Mouse (Mus musculus) liver, postnatal 0 days (tissue): ENCODE results near the gene Drg1. TPM values are rescaled to one million over a fixed set of nuclear protein-coding genes. Genes with fewer than 3 reads are reported as not detected.

Source experiments
- ATAC-seq: fragments of 200-750 bp; cut with Nextera tagmentation; 2 replicates; pipeline ENCODE4 v1.8.0; 2017; ENCODE audit warnings: mild to moderate bottlenecking, moderate library complexity
- DNase-seq: peaks from one replicate; pipeline ENCODE4 v3.0.0-alpha.2; 2016
- H3K27ac ChIP-seq: fragments of 300-500 bp; sonication (generic); 2 replicates; pipeline ENCODE4 v1.5.1; 2014; ENCODE audit warnings: antibody characterized with exemption, moderate library complexity, mild to moderate bottlenecking, low read depth
- H3K27me3 ChIP-seq: fragments of 300-500 bp; sonication (generic); 2 replicates; pipeline ENCODE4 v1.6.1; 2014; ENCODE audit warnings: low read length, control low read depth, mixed read lengths; ENCODE audit not compliant: insufficient read depth
- H3K36me3 ChIP-seq: fragments of 300-500 bp; sonication (generic); replicated peaks from 2 replicates; pipeline ENCODE4 v1.6.1; 2014; ENCODE audit warnings: mild to moderate bottlenecking, control low read depth, low read length, moderate library complexity, mixed read lengths; ENCODE audit not compliant: insufficient read depth
- H3K4me1 ChIP-seq: fragments of 300-500 bp; sonication (generic); 2 replicates; pipeline ENCODE4 v1.6.1; 2014; ENCODE audit warnings: antibody characterized with exemption, mild to moderate bottlenecking, control low read depth; ENCODE audit not compliant: insufficient read depth
- H3K4me2 ChIP-seq: fragments of 300-500 bp; sonication (generic); 2 replicates; pipeline ENCODE4 v1.6.1; 2014; ENCODE audit warnings: low read depth, mild to moderate bottlenecking, low read length, moderate library complexity, mixed read lengths
- H3K4me3 ChIP-seq: fragments of 300-500 bp; sonication (generic); 2 replicates; pipeline ENCODE4 v1.5.1; 2014; ENCODE audit warnings: low read depth, low read length
- H3K9ac ChIP-seq: fragments of 300-500 bp; sonication (generic); replicated peaks from 2 replicates; pipeline ENCODE4 v1.6.1; 2014; ENCODE audit warnings: mild to moderate bottlenecking, moderate library complexity
- H3K9me3 ChIP-seq: fragments of 300-500 bp; sonication (generic); 2 replicates; pipeline ENCODE4 v1.6.1; 2016; ENCODE audit warnings: mild to moderate bottlenecking, control low read depth, low read length, mixed read lengths
- CTCF ChIP-seq: sonication (generic); IDR thresholded peaks from 2 replicates; pipeline ENCODE4 v1.5.1; 2016; ENCODE audit warnings: antibody characterized with exemption, low read depth
- EP300 ChIP-seq: IDR thresholded peaks from 2 replicates; pipeline ENCODE4 v1.6.1; 2016; ENCODE audit warnings: antibody characterized with exemption, low read depth, mild to moderate bottlenecking
- WGBS: fragments of 180-500 bp; shearing (Covaris S2); extraction: QIAGEN DNeasy Blood & Tissue Kit; methylation state at CpG from one replicate; pipeline ENCODE4 v1.1.7; 2014; ENCODE audit not compliant: insufficient replicate concordance; 5-methylcytosine and 5-hydroxymethylcytosine counted together
- polyA plus RNA-seq: library from polyadenylated mRNA; unstranded; fragments of >200 nt; fragmentation: Nextera tagmentation; extraction: Ambion mirVana; gene quantifications from 2 replicates; pipeline ENCODE4 v1.2.1, GENCODE M21; 2015

Gene Drg1
- polyA plus RNA-seq, 1 experiment from 2014 or later: 84.7 TPM

DNA sequence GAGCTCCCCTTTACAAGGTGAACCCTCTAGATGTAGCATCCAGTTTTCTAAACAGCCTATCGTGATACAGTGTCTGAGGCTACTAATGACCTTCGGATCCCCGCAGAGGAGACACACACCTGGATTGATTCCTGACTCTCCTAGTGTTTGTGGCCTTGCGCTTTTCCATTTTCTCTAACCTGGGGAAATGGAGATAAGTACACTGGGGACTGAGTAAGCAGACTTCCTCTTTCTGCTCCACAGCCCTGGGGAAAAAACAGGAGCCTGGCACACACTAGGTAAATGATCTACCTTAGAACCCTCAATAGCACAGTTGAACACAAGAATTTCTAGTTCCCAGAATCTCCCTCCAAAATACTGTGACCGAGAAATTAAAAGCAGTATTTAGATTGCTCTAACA lies 21.7 kb upstream of the Drg1 start:
- Histone ChIP-seq H3K4me2 (peak overlapping the region; percentile 100; the same call in 1 of the 2 replicates), H3K4me3 (no peak overlapping the region), H3K9me3 (no peaks in the 10 kb centered on the region), H3K27me3 (no peaks in the 10 kb centered on the region), H3K36me3 (no peaks in the 10 kb centered on the region), H3K4me1 (peaks cover 36% of the 10 kb centered on the region), H3K27ac (no peak overlapping the region), H3K9ac (no peak overlapping the region)
- TF ChIP-seq EP300: no peak
- TF ChIP-seq CTCF: no peak
- no peak for ATAC-seq
- DNase-seq: no peak
- 48% methylated on average over 5 of the region's 5 CpGs for WGBS

DNA sequence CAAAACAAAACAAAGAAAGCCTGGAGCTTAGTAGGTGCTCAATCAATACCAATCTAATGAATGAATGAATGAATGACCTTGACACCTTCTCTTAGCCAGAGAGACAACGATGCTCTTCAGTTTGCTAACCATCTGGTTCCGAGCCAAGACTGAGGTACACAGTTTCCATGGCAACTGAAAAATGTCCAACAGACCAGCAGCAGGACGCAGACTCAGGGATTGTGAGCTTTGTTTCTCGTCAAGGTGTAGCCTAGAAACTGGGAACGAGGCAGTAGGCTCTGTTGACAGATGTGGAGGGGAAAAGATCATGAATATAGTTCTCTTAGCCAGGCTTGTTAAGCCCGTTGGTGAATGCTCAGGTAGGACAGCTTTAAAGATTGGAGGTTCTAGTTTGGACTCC lies 20.9 kb upstream of the Drg1 start:
- TF ChIP-seq EP300 (no peak), CTCF (no peak)
- WGBS: 62% methylated on average over 6 of the region's 6 CpGs
- no peak overlapping the region for H3K27ac ChIP-seq
- H3K9me3 ChIP-seq: no peaks in the 10 kb centered on the region
- H3K4me3 ChIP-seq: no peak overlapping the region
- H3K9ac ChIP-seq: no peak overlapping the region
- H3K4me1 ChIP-seq: peaks cover 29% of the 10 kb centered on the region
- ATAC-seq (no peak), DNase-seq (no peak)
- no peak overlapping the region for H3K4me2 ChIP-seq
- no peaks in the 10 kb centered on the region for H3K27me3 ChIP-seq
- no peaks in the 10 kb centered on the region for H3K36me3 ChIP-seq

DNA sequence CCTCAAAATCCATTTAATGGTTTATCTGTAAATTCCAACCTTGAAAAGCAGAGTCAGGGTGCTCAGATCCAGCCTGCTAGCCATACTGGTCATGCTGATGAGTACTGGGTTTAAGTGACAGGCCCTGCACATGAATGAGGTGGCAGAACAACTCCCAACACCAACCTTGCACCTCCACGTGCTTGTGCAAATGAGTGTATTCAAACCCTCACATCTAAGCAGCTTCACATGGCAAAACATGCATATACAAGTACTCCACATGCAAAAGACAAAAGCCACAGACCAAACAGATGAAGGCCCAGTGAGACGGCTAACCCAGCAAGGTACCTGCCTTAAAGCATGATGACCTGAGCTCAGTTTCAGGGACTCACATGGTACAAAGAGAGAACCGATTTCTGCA lies 19.7 kb upstream of the Drg1 start:
- Histone ChIP-seq H3K4me1 (peaks cover 17% of the 10 kb centered on the region), H3K27ac (no peak overlapping the region), H3K4me2 (no peak overlapping the region), H3K27me3 (no peaks in the 10 kb centered on the region), H3K9ac (no peak overlapping the region), H3K36me3 (no peaks in the 10 kb centered on the region), H3K4me3 (no peak overlapping the region), H3K9me3 (0 out of 2 replicates have a peak, but pooled peaks cover 6% of the 10 kb centered on the region)
- DNase-seq: no peak
- TF ChIP-seq CTCF: no peak
- TF ChIP-seq EP300: no peak
- WGBS: 81% methylated on average over 3 of the region's 3 CpGs
- no peak for ATAC-seq

DNA sequence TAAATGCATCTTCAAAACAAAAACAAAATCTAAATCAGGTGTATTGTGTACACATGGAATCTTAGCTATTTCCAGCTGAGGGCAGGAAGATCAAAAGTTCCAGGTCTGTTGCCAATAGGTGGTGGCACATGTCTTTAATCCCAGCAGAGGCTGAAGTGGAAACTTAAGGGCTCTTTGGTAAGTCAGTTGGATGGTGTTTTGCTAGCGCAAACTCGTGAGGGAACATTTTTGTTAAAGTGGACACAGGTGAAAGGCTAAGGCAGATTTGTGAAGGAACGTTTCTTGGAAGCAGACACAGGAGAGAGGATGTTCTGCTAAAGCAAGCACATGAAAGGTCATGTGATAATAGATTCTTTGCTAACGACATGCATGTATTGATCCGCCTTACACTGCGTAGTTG lies 17.4 kb upstream of the Drg1 start:
- Histone ChIP-seq H3K4me3 (no peak overlapping the region), H3K27me3 (no peaks in the 10 kb centered on the region), H3K9me3 (0 out of 2 replicates have a peak, but pooled peaks cover 6% of the 10 kb centered on the region), H3K9ac (no peak overlapping the region), H3K36me3 (no peaks in the 10 kb centered on the region), H3K4me2 (no peak overlapping the region), H3K27ac (no peak overlapping the region), H3K4me1 (peaks cover 5% of the 10 kb centered on the region; the same call in 1 of the 2 replicates)
- no peak for DNase-seq
- ATAC-seq: no peak
- TF ChIP-seq CTCF (no peak), EP300 (no peak)
- 89% methylated on average over 6 of the region's 6 CpGs for WGBS

DNA sequence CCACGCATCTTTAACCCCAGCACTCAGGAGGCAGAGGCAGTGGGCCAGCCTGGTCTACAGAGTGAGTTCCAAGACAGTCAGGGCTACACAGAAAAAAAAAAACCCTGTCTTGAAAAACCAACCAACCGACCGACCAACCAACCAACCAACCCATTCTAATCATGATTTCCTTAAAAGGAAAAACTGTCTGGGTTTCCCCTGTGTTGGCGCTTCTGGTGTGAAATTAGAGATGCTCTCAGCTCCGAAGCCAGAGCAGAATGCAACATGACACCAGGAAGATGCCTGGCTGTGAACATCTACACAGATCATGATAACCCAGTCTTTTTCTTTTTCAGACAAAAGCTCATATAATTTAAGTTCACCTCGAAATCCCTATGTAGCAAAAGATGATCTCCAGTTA lies 16.7 kb upstream of the Drg1 start:
- Histone ChIP-seq H3K27me3 (no peaks in the 10 kb centered on the region), H3K4me3 (no peak overlapping the region), H3K9ac (no peak overlapping the region), H3K36me3 (no peaks in the 10 kb centered on the region), H3K27ac (no peak overlapping the region), H3K4me1 (no peaks in the 10 kb centered on the region), H3K9me3 (0 out of 2 replicates have a peak, but pooled peaks cover 6% of the 10 kb centered on the region), H3K4me2 (no peak overlapping the region)
- DNase-seq (no peak), ATAC-seq (no peak)
- WGBS: 82% methylated on average over 6 of the region's 6 CpGs
- TF ChIP-seq CTCF (no peak), EP300 (no peak)

DNA sequence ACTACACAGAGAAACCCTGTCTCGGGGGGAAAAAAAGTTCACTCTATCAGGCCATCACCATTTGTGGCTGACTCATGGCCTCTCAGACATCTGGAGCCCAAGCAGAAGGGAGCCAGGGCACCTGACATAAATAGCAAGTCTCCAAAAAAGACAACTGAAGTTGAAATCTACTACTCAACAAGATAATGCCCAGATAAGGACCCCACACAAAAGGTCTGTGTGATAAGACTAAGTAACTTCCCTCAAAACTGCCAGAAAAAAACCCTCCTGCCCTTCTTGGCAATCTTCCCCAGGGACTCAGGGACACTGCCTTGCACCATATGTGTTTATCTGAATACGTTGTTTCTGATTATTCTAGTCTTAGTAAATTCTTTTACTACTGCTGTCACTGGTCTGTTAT lies 13.5 kb upstream of the Drg1 start:
- Histone ChIP-seq H3K4me1 (no peaks in the 10 kb centered on the region), H3K36me3 (no peaks in the 10 kb centered on the region), H3K4me3 (no peak overlapping the region), H3K4me2 (no peak overlapping the region), H3K27me3 (no peaks in the 10 kb centered on the region), H3K9ac (no peak overlapping the region), H3K27ac (no peak overlapping the region), H3K9me3 (0 out of 2 replicates have a peak, but pooled peaks cover 6% of the 10 kb centered on the region)
- 45% methylated on average over 2 of the region's 2 CpGs for WGBS
- DNase-seq: no peak
- TF ChIP-seq EP300: no peak
- TF ChIP-seq CTCF: no peak
- no peak for ATAC-seq

DNA sequence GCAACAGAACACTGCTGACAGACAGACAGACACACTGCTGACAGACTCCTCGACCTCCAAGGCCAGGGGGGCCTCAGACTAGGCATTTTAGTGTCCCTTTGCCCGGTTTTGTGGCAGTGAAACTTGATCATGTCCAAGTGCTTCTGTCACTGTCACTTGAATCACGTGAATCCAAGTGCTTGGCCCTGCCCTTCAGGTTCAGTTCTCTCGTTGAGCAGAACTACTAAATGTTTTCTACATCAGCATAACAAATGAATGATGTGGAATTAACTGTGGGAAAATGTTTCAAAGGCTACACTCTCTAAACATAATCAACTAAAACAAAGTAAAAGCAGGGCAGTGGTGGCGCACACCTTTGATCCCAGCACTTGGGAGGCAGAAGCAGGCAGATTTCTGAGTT lies 12.1 kb upstream of the Drg1 start:
- Histone ChIP-seq H3K9me3 (0 out of 2 replicates have a peak, but pooled peaks cover 6% of the 10 kb centered on the region), H3K27me3 (no peaks in the 10 kb centered on the region), H3K27ac (no peak overlapping the region), H3K9ac (no peak overlapping the region), H3K36me3 (no peaks in the 10 kb centered on the region), H3K4me3 (no peak overlapping the region), H3K4me1 (no peaks in the 10 kb centered on the region), H3K4me2 (no peak overlapping the region)
- TF ChIP-seq CTCF (no peak), EP300 (no peak)
- WGBS: 69% methylated on average over 5 of the region's 5 CpGs
- no peak for DNase-seq
- no peak for ATAC-seq
